Mouse (Mus musculus): ENCODE data around the gene Commd6.
A peak's percentile ranks its signal among the peaks of the same experiment; 100 is the strongest.

Gene Commd6

GRCm38 (mm10) chr14:101640153-101640843 is at the start of gene Commd6:
Commd6 (minus strand) TSS chr14:101640686.
- DNase-seq: peak; percentile 91 to 92

- DNase-seq: no peak
Measured at GRCm38 (mm10) chr14:101688406-101688805, 47.9 kb upstream of the Commd6 start.

DNA sequence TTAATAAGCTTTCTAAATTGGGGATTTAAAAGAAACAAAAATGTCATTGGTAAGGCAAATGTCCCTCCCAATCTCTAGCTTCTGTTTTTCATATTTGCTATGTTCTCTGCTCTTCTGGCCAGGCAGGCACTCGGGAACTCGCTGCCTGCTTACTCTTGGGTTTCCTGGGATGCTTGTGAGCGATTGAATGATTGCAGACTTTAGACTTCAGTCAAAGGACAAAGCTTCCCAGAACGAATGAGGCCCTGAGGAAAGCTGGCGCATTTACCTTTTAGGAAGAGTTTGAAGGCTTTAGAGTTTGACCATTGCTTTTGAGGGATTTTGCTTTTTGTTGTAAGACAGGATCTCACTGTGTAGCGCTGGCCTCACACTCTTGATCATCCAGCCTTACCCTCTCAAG is 47.2 kb upstream of the Commd6 start:
- DNase-seq: no peak

DNA sequence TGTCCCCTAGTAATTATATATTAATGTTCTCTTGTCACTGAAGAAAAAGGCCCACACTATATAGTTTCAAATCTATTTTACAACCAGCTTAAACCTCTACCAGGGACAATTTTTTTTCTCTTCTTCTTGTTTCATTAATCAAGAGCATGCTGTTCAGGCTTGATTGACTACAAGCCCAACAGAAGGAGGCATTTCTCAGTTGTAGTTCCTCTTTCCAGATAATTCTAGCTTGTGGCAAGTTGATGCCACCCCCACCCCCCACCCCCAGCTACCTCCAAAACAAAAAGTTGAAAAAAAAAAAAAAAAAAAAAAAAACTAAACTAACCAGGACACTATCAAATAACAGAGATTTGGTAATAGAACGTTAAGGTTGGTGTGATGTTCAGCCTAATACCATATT is 31.7 kb upstream of the Commd6 start:
- no peak for DNase-seq

- peak; percentile 66 to 70 for DNase-seq
Measured at GRCm38 (mm10) chr14:101668626-101669025, 28.1 kb upstream of the Commd6 start.

- no peak for DNase-seq
Measured at GRCm38 (mm10) chr14:101666536-101666935, 26.1 kb upstream of the Commd6 start.

DNA sequence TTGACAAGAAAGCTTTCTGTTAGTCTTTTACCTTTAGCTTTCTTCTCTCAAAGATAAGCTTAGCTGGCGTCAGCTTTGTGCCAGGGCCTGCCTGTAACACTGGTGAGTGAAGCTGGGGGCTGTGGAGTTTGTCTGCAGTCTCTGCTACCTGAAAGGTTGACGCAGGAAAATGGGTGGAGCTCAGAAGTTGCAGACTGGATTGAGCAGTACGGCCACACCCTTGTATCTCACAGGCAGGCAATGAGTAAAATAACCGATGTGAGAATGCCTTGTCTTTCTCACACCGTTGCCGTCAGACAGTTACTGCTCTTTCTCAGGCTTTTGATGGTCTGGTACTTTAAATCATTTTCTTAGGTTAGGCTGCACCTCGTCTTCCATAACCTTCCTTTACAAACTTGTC is 25.6 kb upstream of the Commd6 start:
- no peak for DNase-seq

DNA sequence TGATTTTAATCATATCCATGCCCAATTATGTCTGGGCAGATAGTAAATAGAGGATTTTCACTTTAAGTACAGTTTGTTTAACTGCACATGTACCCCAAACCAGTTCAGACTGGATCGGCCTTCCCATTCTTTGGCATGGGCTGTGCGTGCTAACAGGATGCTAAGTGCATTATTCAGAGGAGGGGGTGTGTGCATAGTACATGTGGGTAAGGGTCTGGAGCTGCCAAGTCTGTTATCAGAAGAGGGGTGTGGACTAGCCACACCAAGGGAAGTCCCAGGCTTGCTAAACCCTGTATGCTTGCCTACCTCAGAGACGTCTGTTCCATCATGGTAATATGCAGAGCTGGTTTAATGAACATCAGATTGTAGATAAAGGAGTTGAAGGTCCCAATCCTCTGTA is 23.8 kb upstream of the Commd6 start:
- no peak for DNase-seq

DNA sequence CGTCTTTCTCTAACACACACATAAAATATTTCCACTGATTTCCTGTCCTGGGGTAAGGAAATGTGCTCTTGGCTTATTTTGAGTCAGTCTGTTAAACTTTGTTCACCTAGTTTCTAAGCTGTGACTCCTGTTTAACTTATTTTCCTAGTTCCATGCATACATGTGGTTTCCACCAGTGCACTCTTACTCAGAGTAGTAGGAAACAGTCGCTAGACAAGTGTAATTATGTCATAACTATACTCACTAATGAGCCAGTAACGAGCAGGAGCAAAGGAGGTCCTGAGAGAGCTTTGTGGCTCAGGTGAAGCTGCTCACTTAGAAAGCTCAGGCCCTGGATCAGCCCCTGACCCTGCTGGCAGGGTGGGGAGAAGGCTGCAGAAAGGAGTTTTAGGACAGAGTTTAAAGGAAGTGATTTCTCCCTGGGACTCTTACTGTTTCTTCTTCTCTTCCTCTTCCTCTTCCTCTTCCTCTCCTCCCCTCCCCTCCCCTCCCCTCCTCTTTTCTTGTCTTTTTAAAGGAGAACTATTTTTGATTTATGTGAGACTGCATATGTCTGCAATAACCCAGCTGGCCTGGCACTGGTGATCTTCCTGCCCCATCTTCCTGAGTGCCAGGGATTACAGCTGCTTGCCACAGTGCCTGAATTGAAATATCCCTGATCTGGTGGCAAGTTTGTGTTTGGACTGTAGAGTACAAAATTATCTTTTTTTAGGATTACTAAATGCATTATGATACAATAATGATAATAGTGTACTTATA is 21.3 kb upstream of the Commd6 start:
- no peak for DNase-seq

GRCm38 (mm10) chr14:101656307-101656706 is 15.8 kb upstream of the Commd6 start:
- no peak for DNase-seq

- DNase-seq: peak in 1 of 2 experiments; percentile 12
Measured at GRCm38 (mm10) chr14:101654526-101654909, 14.0 kb upstream of the Commd6 start.

DNA sequence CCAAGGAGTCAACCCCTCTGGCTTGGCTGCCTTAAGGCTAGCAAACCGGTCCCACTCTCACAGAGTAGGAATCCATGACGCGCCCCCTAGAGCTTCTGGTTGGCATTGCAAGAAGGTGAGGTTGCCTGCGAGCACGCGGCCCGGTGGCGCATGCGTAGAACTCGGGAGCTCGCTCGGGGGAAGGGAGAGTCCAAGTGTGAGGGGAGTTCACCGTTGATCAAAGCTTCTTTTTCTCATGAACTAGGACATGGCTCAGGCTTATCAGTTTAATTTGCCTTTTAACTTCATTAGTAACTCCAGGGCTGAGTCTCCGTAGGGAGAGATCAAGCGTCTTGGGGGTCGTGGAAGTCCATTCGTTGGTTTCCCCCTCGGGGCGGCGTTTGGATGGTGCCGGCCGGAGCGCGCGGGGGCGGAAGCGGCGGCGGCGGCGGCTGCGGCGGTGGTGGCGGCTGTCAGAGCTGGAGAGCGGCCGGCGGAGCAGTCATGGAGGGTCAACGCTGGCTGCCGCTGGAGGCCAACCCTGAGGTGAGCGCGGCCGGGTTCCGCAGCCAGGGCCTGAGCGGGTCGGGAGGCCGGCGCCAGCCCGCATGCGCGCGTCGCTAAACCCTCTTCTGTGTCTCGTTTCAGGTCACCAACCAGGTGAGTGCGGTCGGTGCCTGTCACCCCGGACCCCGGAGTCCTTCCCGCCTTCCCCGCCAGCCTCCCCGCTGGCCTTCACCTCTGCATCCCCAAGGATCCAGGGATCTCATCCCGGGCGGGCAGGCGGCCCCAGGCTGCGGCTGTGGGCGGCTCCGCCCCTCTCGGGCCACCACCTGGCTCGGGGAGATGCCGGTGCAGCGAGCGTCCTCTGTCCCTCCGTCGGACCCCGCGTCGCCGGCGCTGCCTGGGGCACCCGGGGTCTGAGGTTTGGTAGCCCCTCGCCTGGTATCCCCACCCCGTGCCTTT is 13.4 kb upstream of the Commd6 start, which contains the start of gene Uchl3:
Uchl3 (plus strand) TSS at position 387 of the 945 bp plus-strand sequence.
- DNase-seq: peak; percentile 99 to 100

DNA sequence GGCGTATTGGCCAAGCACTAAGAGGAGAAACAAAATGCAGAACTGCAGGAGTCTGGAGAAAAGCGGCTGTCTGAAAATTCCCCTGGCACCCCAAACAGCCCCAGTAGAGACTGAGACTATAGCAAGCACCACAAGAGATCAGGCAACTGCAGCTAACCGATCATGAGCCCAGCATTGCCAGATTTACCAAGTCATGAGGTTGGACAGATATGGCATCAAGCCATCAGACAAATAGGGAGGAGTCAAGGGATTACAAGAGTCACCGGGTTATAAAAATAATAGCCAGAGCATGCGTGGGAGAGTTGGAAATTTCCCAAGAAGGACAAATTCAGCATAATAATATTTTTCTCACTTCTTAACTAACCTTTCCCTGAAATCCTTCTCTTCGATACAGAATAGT is 12.1 kb upstream of the Commd6 start:
- DNase-seq: no peak

DNA sequence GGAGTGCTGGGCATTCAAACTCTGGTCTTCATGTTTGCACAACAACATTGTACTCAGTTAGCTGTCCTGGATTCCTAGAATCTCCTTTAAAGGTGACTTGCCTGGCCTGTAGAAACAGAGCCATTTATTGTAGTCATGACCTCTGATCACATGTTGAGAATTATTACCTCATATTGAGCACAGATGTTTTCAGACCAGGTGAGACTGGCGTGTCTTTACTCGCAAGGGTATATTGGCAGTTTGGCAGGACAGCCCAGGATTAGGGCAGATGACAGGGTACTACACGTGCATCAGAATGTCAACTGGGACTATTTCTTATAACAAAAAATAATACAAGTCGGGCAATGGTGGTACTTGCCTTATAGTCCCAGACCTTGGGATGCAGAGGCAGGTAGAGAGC is 10.1 kb upstream of the Commd6 start:
- DNase-seq: no peak

DNA sequence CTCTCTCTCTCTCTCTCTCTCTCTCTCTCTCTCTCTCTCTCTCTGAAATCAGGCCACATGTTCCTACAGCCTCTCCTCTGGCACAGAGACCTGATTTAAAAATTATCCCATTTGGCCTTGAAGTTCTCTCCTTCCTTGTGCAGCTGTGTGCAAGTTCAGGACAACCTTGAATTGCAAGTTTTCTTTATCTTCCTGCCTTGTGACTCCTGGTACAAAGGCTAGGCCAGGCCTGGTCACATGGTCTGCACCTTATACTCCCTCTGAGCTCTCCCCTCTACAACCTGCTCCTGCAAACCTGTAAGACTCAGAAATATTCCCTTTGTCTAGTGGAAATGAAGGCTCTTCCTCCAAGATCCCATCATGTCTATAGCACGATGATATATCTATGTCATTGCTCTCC is 4.5 kb upstream of the Commd6 start:
- DNase-seq: no peak

DNA sequence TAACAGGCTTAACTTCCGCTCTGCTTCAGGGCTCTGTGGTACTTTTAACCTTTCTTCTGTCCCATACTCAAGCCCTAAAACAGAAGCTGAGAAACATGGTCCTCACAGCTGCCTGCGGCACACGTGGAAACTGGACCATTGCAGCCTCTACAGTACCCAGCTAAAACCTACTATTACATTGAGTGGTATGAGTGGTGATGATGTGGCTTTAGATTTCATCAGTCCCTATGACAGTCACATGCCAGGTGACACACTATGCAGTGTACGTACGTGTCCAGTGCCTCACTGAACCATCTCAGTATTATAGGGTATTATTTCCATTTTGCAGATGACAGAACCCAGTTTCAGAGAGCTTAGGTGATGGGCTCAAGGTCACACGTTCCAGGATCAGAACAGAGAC is 3.1 kb downstream of the Commd6 start:
- no peak for DNase-seq

- DNase-seq: no peak
Measured at GRCm38 (mm10) chr14:101635765-101636164, 4.7 kb downstream of the Commd6 start.

DNA sequence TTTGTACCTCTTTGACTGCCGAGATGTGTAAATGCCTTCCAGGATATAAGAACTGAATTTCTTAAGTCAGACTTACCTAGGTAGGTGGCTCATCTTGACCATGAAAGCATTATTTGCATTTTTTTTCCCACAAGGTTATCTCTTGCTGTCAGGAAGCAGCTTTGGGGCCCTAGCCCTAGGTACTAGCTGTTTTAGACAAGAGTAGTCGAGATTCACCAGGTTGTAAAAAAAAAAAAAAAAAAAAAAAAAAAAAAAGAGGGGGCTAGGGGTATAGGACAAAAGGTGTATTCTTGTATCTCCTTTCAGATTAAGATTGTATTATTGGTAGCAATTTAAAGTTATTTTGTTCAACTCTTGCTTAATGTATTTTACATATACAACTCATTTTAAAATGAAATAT is 9.9 kb downstream of the Commd6 start:
- no peak for DNase-seq

DNA sequence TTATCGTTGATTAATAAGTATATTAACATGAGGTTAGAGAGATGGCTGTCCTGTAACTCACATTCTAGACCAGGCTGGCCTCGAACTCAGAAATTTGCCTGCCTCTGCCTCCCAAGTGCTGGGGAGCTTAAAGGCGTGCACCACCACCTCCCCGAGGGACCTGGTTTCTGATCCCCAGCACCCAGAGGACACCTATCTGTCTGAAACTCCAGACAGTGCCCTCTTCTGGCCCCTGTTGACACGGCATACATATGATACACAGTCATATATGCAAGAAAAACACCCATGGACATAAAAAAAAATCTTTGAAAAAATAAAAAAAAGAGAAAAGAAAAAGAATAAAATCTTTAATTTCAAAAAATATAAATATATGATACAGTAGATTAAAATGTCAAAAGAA is 22.8 kb downstream of the Commd6 start:
- no peak for DNase-seq

DNA sequence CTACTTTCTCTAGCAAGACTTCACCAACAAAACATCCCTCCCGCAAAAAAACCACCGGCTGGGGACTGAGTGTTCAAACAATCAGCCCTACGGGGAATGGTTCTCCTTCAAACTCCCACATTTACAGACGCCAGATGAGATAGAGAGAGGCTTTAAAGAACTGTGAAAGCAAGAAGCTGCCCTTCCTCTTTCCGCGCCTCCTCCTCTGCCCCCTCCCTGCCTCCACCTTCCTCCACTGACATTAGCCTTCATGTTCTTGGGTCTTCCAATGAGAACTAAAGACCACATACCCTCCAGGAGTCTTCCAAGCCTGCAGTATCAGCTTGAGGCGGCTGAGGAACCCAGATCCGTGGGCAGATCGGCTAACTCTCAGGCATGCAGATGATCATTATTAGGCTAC is 24.3 kb downstream of the Commd6 start:
- DNase-seq: no peak

DNA sequence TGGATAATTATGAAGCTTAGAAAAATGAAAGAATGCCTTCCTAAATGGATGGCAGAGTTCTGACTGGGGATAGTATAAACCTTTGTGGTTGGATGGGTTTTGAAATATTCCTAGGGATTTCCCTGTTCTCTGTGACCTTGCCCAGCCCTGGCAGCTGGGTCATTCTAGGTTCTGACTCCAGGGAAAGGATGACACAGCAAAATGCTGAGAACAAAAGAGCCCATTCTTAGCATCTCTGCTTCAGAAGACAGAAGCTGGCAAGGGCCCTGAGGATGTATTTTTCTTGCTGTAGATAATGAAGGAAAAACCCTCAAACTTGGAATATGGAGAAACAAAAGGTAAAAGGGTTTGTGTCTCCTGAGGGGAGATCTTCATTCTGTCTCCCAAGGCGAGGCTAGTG is 27.3 kb downstream of the Commd6 start:
- DNase-seq: no peak

DNA sequence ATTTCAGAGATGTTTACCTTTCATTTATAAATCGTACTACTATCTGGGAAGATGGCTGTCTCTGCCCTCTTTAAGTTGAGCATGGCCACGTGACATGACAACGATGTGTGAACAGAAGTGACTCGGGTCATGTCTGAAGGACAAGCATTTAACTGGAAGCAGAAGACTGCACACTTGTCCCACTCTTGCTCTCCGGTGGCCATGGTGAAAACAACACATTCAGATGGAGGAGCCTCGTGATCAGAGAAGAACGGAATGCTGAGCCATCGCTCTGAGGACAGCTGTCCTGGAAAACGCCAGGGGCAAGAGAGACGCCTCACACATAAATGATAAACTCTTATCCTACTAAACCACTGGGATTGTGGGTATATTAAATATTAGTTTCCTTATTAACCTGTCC is 29.8 kb downstream of the Commd6 start:
- no peak for DNase-seq

All from cerebellum, postnatal 36 days (tissue).